Mouse (Mus musculus) heart, adult 2 months (tissue): ENCODE measurements at regions not wholly inside any gene's neighbourhood (a gene's known extent, or its start where the extent isn't known, plus 50 kb on each side); places are given as distances from the start of the nearest gene placed in this dataset.

Experiments used
- DNase-seq, 2 experiments: peaks; one replicate each; pipeline ENCODE4 v3.0.0; 2021
- H3K27ac ChIP-seq: fragments of 200-600 bp; 2 replicates; pipeline ENCODE4 v1.8.1; 2022
- H3K27me3 ChIP-seq: fragments of 200-500 bp; 2 replicates; pipeline ENCODE4 v1.6.1; 2012; ENCODE audit warnings: mild to moderate bottlenecking, low read length, inconsistent platforms, mixed read lengths; ENCODE audit not compliant: control insufficient read depth, insufficient read depth
- H3K36me3 ChIP-seq: fragments of 200-500 bp; 2 replicates; pipeline ENCODE4 v1.6.1; 2012; ENCODE audit warnings: low read length, inconsistent platforms; ENCODE audit not compliant: control insufficient read depth, insufficient read depth
- H3K4me1 ChIP-seq: fragments of 200-500 bp; 2 replicates; pipeline ENCODE4 v1.6.1; 2011; ENCODE audit warnings: low read length; ENCODE audit not compliant: control insufficient read depth, insufficient read depth
- H3K4me3 ChIP-seq: fragments of 200-600 bp; 2 replicates; pipeline ENCODE4 v1.8.1; 2022
- H3K79me2 ChIP-seq: fragments of 200-500 bp; replicated peaks from 2 replicates; pipeline ENCODE4 v1.6.1; 2012; ENCODE audit warnings: mild to moderate bottlenecking, inconsistent platforms, low read length, moderate library complexity, mixed read lengths; ENCODE audit not compliant: control insufficient read depth, insufficient read depth
- H3K9ac ChIP-seq: fragments of 200-500 bp; 2 replicates; pipeline ENCODE4 v1.6.1; 2012; ENCODE audit warnings: low read depth, mild to moderate bottlenecking, control low read depth, inconsistent platforms, low read length, mixed read lengths
- CTCF ChIP-seq: fragments of 200-600 bp; IDR thresholded peaks from 2 replicates; pipeline ENCODE4 v1.8.1; 2022; ENCODE audit warnings: antibody characterized with exemption, mild to moderate bottlenecking, moderate library complexity
- EP300 ChIP-seq: fragments of 200-500 bp; IDR thresholded peaks from 2 replicates; pipeline ENCODE4 v1.6.1; 2011; ENCODE audit warnings: low read depth, low read length, control low read depth; ENCODE audit not compliant: insufficient read depth
- POLR2A ChIP-seq: fragments of 200-500 bp; IDR thresholded peaks from 2 replicates; pipeline ENCODE4 v1.6.1; 2011; ENCODE audit warnings: mild to moderate bottlenecking, low read depth, low read length, control low read depth; ENCODE audit not compliant: insufficient read depth
- WGBS: fragments of 180-500 bp; shearing (Covaris S2); methylation state at CpG from one replicate; pipeline ENCODE4 v1.1.7; 2018; 5-methylcytosine and 5-hydroxymethylcytosine counted together
- intact Hi-C: fragments of 180-260 bp; cut with DNase I; formaldehyde crosslinking; loops from one replicate; pipeline ENCODE4 v1.15.1; 2025

DNA sequence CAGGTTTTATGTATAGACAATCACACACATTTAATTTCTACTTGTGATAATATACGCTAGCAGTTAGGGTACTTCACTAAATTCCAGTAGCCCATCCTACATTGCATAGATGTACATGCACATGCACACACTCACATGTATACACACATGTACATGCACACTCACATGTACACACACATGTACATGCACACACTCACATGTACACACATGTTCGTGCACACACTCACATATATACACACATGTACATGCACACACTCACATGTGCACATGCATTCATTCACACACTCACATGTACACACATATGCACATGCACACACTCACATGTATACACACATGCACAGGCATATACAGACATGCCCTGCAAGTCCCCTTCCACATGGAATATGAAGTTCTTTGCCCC, 326.8 kb downstream of the Tns1 start:
- no peaks in the 10 kb centered on the region for H3K79me2 ChIP-seq
- H3K4me1 ChIP-seq = peaks cover 1% of the 10 kb centered on the region; the same call in 1 of the 2 replicates
- no peak overlapping the region for H3K27ac ChIP-seq
- TF ChIP-seq CTCF (no peak), POLR2A (no peak), EP300 (no peak)
- H3K4me3 ChIP-seq = no peak overlapping the region
- H3K36me3 ChIP-seq = no peaks in the 10 kb centered on the region
- no peaks in the 10 kb centered on the region for H3K27me3 ChIP-seq
- WGBS = 90% methylated on average over 2 of the region's 2 CpGs
- intact Hi-C loops = no loop called here
- no peak for DNase-seq
- no peak overlapping the region for H3K9ac ChIP-seq

DNA sequence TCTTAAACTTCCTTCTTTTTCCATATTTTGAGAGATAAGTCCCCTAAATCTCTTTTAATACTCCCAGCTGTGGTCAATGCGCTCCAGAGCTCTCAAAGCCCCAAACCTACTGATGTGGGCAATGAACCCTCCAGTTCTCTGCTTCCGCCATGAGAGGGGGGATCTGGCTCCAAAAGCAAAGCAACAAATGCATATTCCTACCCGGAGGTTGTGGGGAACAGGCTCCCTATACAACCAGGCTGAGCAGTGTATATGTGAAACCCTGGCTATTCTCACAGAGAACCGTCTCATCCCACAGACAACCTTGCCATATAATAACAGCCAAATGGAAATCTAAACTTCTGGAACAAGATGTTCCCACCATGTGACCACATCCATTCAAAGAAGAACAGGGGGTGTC, 330.4 kb downstream of the Tns1 start:
- 87% methylated on average over 4 of the region's 4 CpGs for WGBS
- Histone ChIP-seq H3K27me3 (no peaks in the 10 kb centered on the region), H3K4me1 (no peaks in the 10 kb centered on the region), H3K27ac (no peak overlapping the region), H3K4me3 (no peak overlapping the region), H3K9ac (no peak overlapping the region), H3K36me3 (no peaks in the 10 kb centered on the region), H3K79me2 (no peaks in the 10 kb centered on the region)
- DNase-seq = no peak
- intact Hi-C loops = no loop called here
- no peak for TF ChIP-seq EP300
- TF ChIP-seq POLR2A = no peak
- no peak for TF ChIP-seq CTCF

DNA sequence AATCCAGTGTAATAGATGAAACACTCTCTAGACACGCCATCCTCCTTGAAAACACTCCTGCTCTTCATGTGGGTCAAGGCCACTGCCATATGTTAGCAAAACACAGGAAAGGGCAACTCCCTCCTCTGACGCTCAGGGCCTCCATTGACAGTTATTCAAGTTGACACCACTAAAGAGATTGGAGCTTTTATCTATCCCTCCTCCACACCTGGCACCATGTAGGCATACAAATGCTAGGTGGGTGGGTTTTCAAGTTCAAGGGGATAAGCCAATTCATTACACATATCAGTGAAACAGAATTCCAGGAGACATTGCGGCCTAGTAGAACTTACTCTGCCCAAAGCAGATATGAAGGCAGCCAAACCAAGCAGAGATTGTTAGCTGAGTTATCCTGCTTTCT, 331.0 kb downstream of the Tns1 start:
- H3K9ac ChIP-seq = no peak overlapping the region
- no peak for DNase-seq

DNA sequence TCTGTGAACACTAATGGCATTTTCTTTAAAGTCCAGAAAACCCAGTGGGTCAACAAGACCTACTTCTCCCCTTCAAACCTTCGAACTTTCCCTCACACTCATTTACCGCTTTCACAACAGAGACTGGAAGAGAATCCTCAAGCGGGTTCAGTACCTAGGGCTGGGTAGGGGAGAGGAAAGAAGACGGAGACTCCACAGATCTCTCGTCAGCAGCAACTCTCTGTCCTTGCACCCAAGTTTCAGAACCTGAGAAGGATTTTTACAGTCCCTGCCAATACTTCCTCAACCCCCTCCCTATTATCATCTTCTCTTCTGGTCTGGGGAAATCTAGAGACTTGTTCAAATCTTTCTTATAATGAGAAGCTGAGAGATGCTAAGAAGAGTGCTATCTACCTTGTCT, 331.9 kb downstream of the Tns1 start:
- Histone ChIP-seq H3K4me3 (no peak overlapping the region), H3K9ac (no peak overlapping the region), H3K27me3 (no peaks in the 10 kb centered on the region), H3K4me1 (no peaks in the 10 kb centered on the region), H3K36me3 (no peaks in the 10 kb centered on the region), H3K27ac (no peak overlapping the region), H3K79me2 (no peaks in the 10 kb centered on the region)
- no peak for DNase-seq
- TF ChIP-seq EP300 (no peak), POLR2A (no peak), CTCF (no peak)
- intact Hi-C loops = no loop called here
- WGBS = 95% methylated on average over 5 of the region's 5 CpGs

More for the DNA sequence above, 331.0 kb downstream of the Tns1 start:
- H3K36me3 ChIP-seq = no peaks in the 10 kb centered on the region
- no peaks in the 10 kb centered on the region for H3K79me2 ChIP-seq
- no peak for TF ChIP-seq CTCF
- no peak for TF ChIP-seq EP300
- no peak for TF ChIP-seq POLR2A
- intact Hi-C loops = no loop called here
- no peak overlapping the region for H3K27ac ChIP-seq
- no peaks in the 10 kb centered on the region for H3K27me3 ChIP-seq
- no peaks in the 10 kb centered on the region for H3K4me1 ChIP-seq
- WGBS = 70% methylated on average over 3 of the region's 3 CpGs
- no peak overlapping the region for H3K4me3 ChIP-seq

DNA sequence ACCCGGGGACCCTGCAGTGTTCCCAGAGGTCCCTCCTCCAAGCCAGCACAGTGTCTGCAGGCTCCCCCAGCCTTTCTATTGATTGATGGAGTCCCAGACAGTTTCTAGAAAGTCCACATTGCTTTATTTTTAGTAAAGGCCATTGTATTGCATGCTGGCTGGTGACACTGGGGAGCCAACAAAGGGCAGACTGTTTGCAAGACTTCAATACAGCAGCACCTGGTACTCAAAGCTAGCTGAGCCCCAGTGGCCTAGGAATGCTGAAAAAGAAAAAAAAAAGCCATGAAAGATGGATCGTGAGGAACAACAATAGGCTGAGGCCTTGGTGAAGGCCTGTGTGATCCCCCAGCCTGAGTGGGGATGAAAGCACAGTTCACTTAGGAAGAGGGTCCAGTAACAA, 336.6 kb downstream of the Tns1 start:
- DNase-seq = no peak
- Histone ChIP-seq H3K9ac (no peak overlapping the region), H3K79me2 (no peaks in the 10 kb centered on the region), H3K4me3 (no peak overlapping the region), H3K36me3 (no peaks in the 10 kb centered on the region), H3K27me3 (no peaks in the 10 kb centered on the region), H3K27ac (no peak overlapping the region), H3K4me1 (no peaks in the 10 kb centered on the region)
- TF ChIP-seq CTCF = no peak
- TF ChIP-seq EP300 = no peak
- no peak for TF ChIP-seq POLR2A
- intact Hi-C loops = no loop called here
- 77% methylated on average over 2 of the region's 2 CpGs for WGBS

DNA sequence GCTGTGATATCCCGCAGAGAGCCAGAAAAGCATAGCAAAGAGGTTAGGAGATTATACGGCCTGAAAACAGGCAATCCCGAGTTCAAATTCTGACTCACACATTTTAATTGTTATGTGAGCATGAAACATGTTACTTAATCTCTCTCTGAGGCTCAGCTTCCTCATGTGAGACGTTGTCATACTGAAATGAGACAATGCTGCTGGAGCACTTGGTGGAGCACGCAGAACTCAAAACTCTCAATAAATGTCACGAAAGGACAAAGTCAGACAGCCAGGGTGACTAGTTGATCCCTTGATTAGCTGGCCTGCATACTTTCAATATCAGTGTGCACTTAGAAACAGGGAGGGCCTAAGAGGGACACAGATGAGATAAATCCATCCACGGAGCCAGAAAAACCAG, 337.0 kb downstream of the Tns1 start:
- TF ChIP-seq POLR2A (no peak), CTCF (no peak), EP300 (no peak)
- no peak for DNase-seq
- no peak overlapping the region for H3K9ac ChIP-seq

More for the DNA sequence above, 337.0 kb downstream of the Tns1 start:
- WGBS = 83% methylated on average over 7 of the region's 7 CpGs
- Histone ChIP-seq H3K36me3 (no peaks in the 10 kb centered on the region), H3K4me3 (no peak overlapping the region), H3K27me3 (no peaks in the 10 kb centered on the region), H3K4me1 (no peaks in the 10 kb centered on the region), H3K27ac (no peak overlapping the region), H3K79me2 (no peaks in the 10 kb centered on the region)
- intact Hi-C loops = no loop called here
